Mouse (Mus musculus): Measurements from ENCODE around the gene Lix1.

DNA sequence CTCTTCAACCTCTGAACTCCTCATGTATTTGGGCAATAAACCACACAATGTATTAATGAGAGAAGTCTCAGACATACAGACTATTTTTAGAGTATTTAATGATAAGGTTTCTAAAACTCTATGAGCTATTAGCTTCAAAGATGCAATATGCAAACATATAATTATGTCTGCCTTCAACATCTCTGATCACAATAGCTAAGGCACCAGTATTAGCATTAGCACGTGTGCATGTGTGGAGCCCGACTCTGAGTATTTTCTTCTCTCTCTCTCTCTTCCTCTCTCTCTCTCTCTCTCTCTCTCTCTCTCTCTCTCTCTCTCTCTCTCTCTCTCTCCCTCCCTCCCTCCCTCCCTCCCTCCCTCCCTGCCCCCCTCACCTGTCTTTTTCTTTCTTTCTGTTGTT is 9.0 kb downstream of the Lix1 start:
- TF ChIP-seq GATA1 (IDR thresholded peaks at IDR 0.05; ENCODE audit: low read length) (no peak), TAL1 (IDR thresholded peaks at IDR 0.05; ENCODE audit: low read length) (no peak)
